Mouse (Mus musculus) megakaryocyte, embryonic 14.5 days (primary cell): ENCODE measurements at regions not wholly inside any gene's neighbourhood (a gene's known extent, or its start where the extent isn't known, plus 50 kb on each side); places are given as distances from the start of the nearest gene placed in this dataset.

Source experiments
- FLI1 ChIP-seq: IDR thresholded peaks from 2 replicates; pipeline ENCODE4 v1.6.1; 2012; ENCODE audit warnings: low read length, inconsistent platforms, mixed read lengths
- GATA1 ChIP-seq: IDR thresholded peaks from 3 replicates; pipeline ENCODE4 v1.6.1; 2012; ENCODE audit warnings: mixed read lengths, low read length, inconsistent platforms, borderline replicate concordance

GRCm38 (mm10) chr4:152936614-152937013 lies 458.9 kb upstream of the Kcnab2 start:
- TF ChIP-seq GATA1 (no peak), FLI1 (no peak)
